Mouse (Mus musculus): ENCODE results near the gene Fam189a1.

The Fam189a1 gene

DNA sequence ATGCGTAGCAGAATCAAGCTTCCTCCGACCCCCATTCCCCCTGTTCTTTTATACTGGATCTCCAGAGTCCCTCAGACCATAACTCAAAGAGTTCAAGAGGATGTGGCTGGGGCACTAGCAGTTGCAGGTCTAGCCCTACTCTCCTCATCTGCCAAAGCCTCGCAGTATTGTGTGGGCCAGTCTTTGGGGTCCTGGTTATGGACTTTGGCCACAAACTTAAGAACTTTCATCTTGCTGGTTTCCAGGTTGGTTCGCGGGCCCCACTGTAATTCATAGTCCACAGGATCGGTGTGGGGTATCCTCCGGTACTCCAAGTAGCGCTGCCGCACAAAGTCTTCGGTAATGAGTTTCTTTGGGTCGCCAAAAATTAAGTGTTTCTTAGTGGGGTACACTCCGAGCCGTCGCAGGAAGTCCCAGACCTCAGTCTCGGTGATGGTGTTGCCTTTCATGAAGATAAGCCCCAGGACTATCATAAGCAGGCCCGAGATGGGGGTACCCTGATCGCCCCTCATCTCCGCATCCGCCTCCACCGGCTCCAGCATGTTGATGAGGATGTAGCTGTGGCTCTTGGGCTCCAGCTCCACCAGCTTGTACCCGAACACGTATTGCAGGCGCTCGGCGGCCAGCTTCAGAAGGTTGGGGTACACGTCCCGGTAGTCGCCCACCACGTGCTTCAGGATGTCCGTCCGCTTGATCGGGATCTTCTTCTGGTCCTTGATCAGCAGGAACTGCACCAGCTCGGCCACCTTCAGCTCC is 284.2 kb downstream of the Fam189a1 start:
- DNase-seq, result no peak

DNA sequence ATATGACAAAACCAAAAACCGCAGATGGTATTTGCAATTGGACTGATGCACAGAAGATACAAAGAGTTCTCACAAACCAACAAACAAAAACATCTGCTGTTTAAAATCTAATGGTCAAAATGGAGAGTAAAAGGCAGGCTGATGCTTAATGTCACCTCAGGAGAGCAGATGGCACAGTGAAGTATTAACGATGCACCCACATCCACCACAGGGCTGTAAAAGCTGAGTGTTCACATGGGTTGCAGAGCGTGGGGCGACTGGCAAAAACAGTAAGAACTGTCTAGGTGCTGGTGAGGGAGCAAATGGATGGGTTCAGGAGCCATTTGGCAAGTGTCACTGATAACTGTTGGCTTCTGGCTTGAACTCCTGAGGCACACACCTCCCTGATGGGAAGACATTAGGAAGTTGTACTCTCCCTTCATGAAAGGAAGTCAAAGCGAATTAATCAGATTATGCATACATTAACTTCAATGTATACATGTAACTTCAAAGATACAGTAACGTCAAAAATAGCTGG is 286.8 kb downstream of the Fam189a1 start:
- peak; percentile 48 for DNase-seq

DNA sequence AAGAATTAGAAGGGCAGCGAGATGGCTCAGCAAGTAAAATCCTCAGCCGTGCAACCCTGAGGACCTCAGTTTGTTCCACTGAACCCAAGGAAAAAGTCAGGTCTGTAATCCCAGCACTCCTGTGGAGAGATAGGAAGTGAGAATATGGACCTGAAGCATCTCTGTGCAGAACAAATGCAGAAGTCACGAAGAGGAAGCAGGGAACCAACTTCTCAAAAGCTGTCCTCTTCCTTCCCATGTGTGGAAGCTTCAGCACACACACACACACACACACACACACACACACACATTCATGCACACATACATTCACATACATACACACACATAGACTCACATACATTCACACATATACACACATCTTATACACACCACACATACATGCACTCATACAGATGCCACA is 292.8 kb downstream of the Fam189a1 start:
- DNase-seq, result no peak

DNA sequence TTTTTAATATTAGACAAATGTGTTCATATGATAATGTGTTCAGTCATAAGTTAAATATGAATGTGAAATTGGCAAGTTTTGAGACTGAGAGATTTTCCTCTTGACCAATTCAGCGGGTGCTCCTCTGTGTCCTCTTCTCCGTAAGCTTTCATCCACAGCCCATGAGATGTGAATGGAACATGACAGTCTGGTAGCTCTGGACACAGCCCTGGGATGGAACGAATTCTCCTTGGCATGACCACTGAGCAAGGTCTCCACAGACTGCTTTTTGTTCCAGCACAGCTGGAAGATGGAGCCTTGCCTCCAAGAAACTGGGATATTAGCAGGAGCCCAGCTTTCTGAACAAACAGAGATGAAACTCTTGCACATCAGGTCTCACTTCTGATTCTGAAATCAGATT is 293.4 kb downstream of the Fam189a1 start:
- no peak for DNase-seq

DNA sequence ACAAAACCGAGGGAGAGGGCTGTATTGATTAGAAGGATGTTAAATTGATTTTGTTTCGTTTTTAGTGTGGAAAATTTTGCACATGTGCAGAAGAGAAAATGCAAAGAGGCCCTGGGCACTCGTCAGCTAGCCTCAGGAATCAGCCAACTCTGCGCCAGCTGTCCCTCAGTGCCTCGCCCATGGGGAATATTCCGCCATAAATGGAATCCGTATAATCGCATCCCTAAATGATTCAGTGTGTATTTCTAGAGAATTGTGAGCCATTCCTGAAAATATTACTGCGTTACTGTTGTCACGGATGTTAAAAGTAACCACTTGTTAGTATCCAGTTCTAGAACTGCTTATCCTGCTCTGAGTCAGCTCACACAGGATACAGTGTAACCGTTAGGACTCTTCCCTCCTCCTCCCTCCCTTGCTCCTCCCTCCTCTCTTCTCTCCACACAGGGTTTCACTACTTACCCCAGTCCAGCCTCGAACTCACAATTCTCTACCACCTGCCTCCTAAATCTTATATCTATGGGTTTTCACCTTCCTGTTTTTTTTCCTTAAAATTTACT is 299.8 kb downstream of the Fam189a1 start:
- DNase-seq, result no peak

DNA sequence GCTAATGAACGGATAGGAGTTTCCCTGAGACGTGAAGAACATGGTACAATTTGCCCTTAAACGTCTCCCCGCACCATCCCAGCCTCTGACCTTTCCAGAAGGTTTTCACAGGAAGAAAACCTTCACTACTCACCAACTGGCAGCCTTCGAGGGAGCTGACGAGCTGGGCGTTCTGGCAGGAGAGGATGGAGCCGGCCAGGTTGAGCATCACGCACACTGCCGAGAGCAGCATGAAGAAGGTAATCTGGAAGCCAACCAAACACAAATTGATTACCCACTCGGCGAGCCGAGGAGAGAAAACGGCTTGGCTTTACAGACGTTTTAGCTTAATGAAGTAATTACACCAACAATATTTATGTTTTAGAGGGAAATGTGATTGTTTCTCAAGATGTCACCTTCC is 300.4 kb downstream of the Fam189a1 start:
- no peak for DNase-seq

DNA sequence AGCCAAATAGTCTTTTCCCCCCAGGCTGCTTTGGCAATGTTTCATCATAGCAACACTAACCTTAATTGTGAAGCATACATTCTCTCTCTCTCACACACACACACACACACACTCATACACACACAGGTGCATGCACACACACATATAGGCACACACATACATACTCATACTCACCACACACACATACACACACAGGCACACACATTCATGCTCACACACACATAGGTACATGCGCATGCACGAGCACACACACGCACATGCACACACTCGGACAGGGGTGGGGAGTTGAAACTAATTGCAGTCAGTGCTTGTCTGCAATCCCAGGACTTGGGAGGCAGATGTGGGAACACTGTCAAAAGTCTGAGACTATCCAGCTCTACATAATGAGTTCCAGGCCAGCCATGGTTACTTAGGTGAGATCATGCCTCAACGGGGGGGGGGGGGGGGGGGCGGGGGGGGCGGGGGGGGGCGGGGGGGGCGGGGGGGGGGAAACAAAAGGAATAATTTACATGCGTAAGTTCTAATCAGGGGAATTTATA is 300.9 kb downstream of the Fam189a1 start:
- DNase-seq, result no peak

DNA sequence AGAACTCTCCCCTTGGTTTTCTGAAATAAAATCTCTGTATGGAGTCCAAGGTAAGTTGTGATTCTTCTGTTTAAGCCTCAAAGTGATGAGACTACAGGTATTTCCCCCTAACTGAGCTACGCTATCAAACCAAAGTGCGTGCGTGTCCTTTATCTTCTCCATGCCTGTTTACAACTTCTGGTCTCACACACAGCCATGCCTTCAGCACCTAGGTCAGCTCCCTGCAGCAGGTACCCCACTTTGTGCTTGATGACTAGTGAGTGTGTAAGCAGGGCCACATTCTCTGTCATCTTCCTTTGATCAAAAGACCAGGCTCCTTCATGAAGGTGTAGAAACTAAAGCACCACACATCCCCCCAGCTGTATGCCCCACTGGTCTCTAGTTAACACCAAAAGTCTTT is 305.6 kb downstream of the Fam189a1 start:
- DNase-seq, result no peak

DNA sequence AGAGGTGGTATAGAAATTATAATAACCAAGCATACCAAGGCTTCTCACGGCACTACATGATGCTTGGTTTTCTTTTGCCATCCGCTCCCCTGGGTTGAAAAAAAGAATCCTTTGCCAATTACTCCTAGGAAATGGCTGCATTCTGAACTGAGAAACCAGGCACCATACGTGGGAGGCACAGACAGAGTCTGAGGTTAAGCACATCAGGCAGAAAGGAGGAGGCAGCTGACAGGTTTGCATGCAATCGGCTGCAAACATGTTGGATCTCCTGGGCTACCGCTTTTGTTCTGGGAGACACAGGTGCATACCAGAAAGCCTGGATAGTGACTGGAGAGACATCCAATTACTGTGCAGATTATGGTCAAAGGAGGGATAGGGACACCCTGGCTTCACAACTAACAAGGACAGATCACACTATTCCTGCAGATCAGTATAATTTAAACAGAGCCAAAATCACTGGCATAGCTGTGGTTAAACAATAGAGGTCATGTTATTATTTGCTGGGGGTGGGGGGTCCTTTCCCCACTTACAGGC is 308.9 kb downstream of the Fam189a1 start:
- DNase-seq, result no peak

DNA sequence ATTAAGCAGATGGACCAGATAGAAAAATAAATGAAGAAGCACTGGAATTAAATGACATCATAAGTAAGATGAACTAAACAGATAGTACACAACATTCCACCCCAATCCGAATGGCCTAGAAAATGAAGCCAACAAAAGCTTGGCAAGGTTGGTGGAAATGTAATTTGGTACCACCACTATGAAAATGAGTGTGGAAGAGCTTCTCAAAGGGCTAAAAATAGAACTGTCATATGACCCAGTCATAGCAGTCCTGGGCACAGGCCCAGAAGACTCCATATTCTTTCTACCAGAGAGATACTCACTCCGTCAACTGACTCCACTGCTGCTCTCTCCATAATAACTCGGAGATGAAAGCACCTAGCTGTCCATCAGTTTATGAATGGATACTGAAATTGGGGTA is 310.3 kb downstream of the Fam189a1 start:
- DNase-seq, result no peak

DNA sequence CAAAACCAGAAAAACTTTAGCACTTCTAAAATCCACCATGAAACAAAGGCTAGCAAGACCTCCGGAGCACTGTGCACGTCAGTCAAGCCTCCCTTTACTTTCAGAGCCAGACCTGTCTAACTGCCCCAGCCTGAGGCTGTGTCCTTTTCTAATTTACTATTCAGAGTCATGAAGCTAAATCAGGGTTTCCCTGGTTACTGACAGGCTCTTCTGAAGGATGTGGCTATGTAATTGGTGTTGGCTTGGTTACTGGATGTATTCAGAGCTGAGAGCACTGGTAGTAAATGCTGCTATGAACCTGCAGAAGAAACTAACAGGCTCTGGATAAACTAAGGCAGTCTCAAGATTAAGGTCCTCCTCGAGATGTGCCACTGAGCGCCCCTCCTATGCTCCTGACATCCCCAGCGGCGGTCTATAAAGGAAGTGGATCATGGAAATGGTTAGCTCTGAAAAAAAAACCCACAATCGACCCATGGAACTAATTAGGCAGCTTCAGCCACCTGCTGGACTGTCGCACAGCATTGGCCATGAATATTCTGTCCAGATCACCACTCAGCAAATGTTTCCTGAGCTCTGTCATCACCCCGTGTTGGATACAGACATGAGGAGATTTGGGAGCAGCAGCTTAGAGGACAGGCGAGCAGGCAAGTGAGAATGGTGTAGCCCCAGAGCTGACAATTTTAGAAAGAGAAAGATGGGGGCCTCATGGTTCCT is 315.3 kb downstream of the Fam189a1 start:
- peak; percentile 43 for DNase-seq

DNA sequence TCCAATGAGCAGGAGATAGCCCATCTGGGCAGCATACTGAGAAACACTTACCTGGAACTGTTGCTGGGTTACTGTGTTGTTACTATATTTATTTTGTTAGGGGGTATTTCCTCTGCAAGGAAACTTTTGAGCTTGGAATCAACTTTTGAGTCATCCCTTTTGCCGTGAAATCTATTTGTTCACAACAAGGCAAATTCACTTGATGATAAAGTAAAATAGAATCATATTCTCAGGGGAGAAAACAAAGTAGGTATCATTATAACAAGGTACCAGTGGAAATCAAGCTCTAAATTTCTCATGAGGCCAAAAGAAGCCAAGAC is 315.8 kb downstream of the Fam189a1 start:
- no peak for DNase-seq

DNA sequence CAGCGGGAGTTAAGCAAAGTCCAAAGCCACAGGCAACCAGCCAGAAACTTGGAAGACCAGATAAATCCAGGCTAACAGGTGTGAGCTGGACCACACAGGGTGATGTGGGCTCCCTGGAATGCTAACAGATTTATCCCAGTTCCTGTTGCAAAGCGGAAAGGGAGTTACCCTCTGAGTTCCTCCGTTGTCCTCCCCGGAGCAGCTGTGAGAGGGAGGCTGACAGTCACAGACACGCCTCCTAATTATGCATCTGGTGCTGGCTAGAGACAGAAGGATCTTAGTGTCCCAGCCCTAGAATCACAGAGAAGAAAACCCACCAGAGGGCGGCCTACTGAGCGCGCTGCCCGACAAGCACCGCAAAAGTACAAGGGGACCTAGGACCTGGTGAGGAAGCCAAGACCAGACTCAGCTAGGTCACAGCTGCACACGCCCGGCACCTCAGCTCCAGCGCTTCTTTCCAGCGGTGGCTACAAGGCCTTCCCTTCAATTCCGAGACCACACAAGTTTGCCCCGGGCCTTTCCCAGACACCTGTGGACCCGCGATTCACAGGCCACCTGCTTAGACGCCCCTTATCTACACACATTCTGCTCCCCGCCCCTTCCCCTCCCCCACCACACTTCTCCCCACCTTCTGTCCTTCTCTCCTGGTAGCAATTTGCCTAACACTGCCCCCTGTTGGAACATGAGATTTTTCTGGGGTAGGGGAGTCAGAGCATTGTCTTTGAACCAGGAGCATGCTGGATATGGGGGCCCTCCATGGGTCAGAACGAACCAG is 316.4 kb downstream of the Fam189a1 start:
- peak; percentile 78 for DNase-seq

DNA sequence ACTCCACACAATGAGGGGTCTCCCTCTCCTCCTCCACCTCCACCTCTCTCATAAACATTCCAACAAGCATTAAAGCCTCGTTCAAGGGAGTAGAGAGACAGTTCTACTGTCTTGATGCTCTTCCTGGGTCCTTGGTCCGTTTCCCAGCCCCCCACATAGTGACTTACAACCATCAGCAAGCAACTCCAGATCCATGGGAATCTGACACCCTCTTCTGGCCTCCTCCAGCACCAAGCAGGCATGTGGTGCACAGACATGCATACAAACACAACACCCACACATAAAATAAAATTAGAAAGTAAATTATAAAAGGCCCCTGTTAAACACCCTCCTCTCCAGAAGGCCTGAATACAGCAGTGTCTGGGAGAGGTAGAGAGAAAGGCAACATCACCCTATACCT is 317.1 kb downstream of the Fam189a1 start:
- DNase-seq, result peak; percentile 48

DNA sequence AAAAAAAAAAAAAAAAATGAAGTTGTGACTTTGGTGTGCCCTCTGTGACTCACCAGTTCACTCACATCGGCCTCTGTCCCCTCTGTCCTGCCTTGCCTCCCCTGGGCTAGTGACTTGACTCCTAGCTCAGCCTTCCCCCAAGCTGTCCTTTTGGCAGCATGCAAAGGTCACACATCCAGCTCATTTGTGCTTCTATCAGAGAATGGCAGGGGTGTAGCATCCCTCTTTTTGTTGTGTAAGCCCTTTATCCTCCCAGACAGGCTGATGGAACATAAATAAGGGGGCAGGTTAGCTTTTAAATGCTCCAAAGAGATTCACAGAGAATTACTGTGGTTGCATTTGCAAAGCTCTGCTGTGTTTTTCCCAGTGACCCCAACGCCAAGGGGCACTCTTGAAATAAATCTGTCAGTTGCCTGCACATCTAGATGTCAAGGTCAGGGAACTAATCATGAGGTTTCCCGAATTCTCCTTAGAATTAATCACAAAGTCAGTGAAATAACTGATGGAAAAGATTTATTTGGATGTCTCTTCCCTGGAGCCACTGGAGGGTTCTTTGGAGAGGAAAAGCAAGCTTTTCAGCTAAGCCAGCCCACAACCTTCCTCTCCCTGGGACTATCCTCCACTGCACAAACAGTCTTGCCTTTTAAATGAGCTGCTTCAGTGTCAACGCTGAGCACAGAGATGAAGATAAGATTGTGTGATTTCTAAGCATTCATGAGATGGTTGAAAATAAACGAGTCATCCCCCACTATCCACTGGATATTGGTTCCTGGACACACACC is 326.0 kb downstream of the Fam189a1 start:
- DNase-seq, result no peak

DNA sequence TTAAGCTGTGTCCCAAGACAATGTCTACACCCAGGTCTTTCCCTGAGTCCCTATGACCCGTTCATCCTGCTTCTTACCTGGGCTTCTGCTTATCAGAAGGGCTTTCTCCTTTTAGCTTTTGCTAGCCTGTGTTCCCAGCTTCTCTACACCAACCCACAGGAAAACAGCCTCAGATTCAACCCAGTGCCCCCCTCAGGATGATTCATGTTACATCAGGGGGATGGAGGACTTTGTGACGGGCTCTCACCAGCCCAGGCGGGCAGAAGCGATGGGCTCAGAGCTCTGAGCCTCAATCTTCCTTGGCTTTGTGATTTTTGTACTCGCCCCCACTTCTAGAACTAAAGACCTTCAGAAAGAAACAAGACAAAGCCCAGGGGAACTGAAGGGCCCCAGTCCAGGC is 335.3 kb downstream of the Fam189a1 start:
- no peak for DNase-seq

DNA sequence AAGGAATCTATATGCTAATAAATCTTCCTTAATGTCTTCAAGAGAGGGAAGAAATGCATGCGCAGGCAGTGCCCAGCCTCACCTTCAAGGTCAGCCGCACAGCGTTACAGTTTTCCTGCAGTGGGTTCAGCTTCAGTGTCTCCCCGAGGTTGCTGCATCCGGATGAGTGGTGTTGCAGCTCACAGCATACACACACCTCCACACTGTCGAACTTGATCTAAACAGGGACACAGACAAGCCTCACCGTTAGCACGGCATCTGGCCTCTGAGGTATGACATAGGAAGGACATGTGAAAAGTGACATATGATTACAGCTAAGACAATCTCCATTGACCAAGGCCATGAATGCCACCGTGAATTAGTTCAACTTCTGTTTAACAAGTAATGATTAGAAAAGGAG is 336.7 kb downstream of the Fam189a1 start:
- no peak for DNase-seq

DNA sequence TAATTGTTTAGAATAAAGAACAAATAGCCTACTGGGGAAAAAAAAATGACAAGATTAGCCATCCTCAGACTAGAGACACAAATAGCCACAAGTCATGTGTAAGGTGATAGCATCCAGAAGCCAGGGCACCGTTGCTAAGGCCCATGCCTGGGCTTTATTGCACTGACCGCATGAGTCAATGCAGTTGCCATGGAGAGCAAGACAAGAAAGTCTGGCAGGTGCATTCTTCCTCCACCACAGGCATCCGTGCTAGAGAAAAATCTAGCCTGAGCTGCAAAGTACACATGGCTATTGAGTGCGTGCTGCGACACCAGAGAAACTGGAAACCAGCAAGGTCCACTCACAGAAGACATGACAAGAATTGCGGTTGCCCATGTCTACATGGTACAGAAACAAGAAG is 347.5 kb downstream of the Fam189a1 start:
- no peak for DNase-seq

DNA sequence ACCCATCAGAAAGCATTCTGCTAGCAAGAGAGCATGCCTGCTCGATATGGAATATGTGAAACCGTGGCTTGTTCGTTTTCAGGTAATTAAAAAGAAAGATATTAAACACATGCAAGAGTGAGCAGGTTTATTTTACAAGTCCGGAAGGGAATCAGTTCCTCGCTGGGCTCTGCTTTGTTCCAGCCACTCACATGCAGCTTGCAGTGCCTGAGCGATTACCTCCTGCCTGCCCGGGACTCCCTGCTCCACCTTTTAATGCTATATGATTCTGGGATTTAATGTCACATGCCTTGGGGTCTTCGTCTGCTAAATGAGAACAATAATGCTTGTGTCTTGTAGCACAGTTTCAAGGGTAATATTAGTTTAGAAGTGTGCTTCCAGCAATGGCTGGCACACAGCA is 351.3 kb downstream of the Fam189a1 start:
- DNase-seq, result no peak

DNA sequence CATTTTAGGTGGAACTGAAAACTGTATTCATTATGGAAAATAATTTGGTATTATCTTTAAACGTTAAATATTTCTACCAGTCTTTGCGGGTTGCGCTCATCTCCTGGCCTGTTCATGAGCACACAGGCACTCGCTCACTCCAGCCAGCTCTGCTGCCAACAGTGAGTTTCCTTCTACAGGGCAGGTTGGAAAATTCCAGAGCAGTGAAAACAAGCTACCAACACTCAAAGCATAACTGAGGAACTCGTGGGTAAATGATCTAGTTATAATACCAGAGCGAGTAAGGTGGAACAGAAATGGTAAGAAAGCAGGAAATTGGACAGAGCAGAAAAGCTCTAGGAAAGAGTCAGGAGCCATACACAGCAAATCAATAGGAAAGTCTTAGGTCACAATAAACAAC is 360.8 kb downstream of the Fam189a1 start:
- DNase-seq, result no peak

DNA sequence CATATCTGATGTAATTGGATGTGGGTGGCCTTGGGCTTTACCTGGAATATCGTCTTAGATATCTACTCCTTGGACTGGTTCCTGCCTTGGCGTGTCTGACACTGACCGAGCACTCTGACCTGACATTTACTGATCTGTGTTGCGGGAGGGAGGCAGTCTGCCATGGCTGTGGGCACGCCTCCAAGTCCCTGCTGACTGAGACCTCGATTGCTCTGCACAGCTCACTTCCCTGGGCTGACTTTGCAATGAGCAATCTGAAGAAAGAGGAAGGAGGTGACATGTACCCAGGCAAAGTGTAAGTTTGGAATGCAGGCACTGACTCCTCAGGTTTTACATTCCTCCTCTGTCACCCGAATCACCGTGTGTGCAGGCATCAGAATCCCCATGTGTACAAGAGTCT is 364.3 kb downstream of the Fam189a1 start:
- no peak for DNase-seq

DNA sequence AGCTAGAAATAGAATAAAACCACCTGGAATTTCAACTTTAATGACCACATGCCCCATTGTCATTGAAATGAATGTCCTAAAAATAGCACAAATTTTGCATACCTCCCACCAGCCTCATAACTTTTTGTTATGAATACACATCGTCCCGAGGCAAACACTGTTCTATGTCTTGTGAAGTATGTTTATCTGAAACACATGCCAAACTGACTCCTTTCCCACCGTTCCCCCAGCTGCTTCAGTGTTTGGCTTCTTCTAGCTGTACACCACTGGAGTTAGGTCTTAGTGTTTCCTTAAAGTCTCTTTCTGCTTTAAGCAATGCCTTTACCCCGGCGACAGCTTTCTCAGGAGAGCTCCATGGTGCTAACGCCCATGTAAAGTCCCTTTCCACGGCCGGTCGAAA is 365.2 kb downstream of the Fam189a1 start:
- DNase-seq, result no peak

Data from layer of hippocampus, adult 9-11 months (tissue).